Mouse (Mus musculus) midbrain, embryonic 14.5 days (tissue): ENCODE results near the gene Uba52. TPM values are rescaled to one million over a fixed set of nuclear protein-coding genes. Genes with fewer than 3 reads are reported as not detected.

Experiments used
- ATAC-seq: fragments of 200-750 bp; cut with Nextera tagmentation; 2 replicates; pipeline ENCODE4 v1.8.0; 2017; ENCODE audit warnings: moderate number of reproducible peaks, moderate library complexity; ENCODE audit not compliant: low FRiP score, low TSS enrichment
- DNase-seq: peaks from one replicate; pipeline ENCODE4 v3.0.0-alpha.2; 2015
- H3K27ac ChIP-seq: fragments of 300-500 bp; sonication (generic); replicated peaks from 2 replicates; pipeline ENCODE4 v1.5.1; 2014; ENCODE audit warnings: mild to moderate bottlenecking, low read depth, low read length, moderate library complexity
- H3K27me3 ChIP-seq: fragments of 300-500 bp; sonication (generic); 2 replicates; pipeline ENCODE4 v1.6.1; 2014; ENCODE audit warnings: low read length, control low read depth, mixed read lengths; ENCODE audit not compliant: control insufficient read depth, insufficient read depth
- H3K36me3 ChIP-seq: fragments of 300-500 bp; sonication (generic); 2 replicates; pipeline ENCODE4 v1.6.1; 2014; ENCODE audit warnings: low read length, control low read depth; ENCODE audit not compliant: control insufficient read depth, insufficient read depth
- H3K4me1 ChIP-seq: fragments of 300-500 bp; sonication (generic); 2 replicates; pipeline ENCODE4 v1.6.1; 2014; ENCODE audit warnings: mild to moderate bottlenecking, antibody characterized with exemption, low read length, control low read depth; ENCODE audit not compliant: control insufficient read depth, insufficient read depth
- H3K4me2 ChIP-seq: fragments of 300-500 bp; sonication (generic); 2 replicates; pipeline ENCODE4 v1.6.1; 2014; ENCODE audit warnings: mild to moderate bottlenecking, low read length, moderate library complexity
- H3K4me3 ChIP-seq: fragments of 300-500 bp; sonication (generic); replicated peaks from 2 replicates; pipeline ENCODE4 v1.5.1; 2014; ENCODE audit warnings: low read depth, low read length
- H3K9ac ChIP-seq: fragments of 300-500 bp; sonication (generic); replicated peaks from 2 replicates; pipeline ENCODE4 v1.6.1; 2014; ENCODE audit warnings: mild to moderate bottlenecking, low read length, moderate library complexity
- H3K9me3 ChIP-seq: fragments of 300-500 bp; sonication (generic); 2 replicates; pipeline ENCODE4 v1.6.1; 2016; ENCODE audit warnings: low read length, control low read depth, mixed read lengths; ENCODE audit not compliant: control insufficient read depth
- WGBS: fragments of 180-500 bp; shearing (Covaris S2); extraction: QIAGEN DNeasy Blood & Tissue Kit; methylation state at CpG from one replicate; pipeline ENCODE4 v1.1.7; 2014; 5-methylcytosine and 5-hydroxymethylcytosine counted together
- polyA plus RNA-seq: library from polyadenylated mRNA; unstranded; fragments of >200 nt; fragmentation: Nextera tagmentation; extraction: Ambion mirVana; gene quantifications from 2 replicates; pipeline ENCODE4 v1.2.1, GENCODE M21; 2014

The Uba52 gene
- polyA plus RNA-seq, 1 experiment from 2014 or later = 696 TPM

- peaks cover 74% of the 10 kb centered on the region for H3K27me3 ChIP-seq
- 3% methylated on average over 33 of the region's 33 CpGs for WGBS
Measured at GRCm38 (mm10) chr8:70486941-70487520, 23.6 kb downstream of the Uba52 start, which contains the start of gene Tmem59l. Gene Tmem59l (minus strand): TSS chr8:70487358.

GRCm38 (mm10) chr8:70486191-70486681, 24.4 kb downstream of the Uba52 start:
- H3K4me2 ChIP-seq = peak overlapping the region; percentile 78
- no peaks in the 10 kb centered on the region for H3K36me3 ChIP-seq
- no peaks in the 10 kb centered on the region for H3K9me3 ChIP-seq
- WGBS = 41% methylated on average over 7 of the region's 7 CpGs
- DNase-seq (no peak), ATAC-seq (no peak)
- peak overlapping the region; percentile 58 for H3K4me3 ChIP-seq
- peaks cover 66% of the 10 kb centered on the region for H3K27me3 ChIP-seq
- H3K4me1 ChIP-seq = peaks cover 20% of the 10 kb centered on the region
- no peak overlapping the region for H3K27ac ChIP-seq
- peak overlapping the region; percentile 70 for H3K9ac ChIP-seq

More at GRCm38 (mm10) chr8:70486941-70487520, 23.6 kb downstream of the Uba52 start, which contains the start of gene Tmem59l:
- Histone ChIP-seq H3K27ac (no peak within 1 kb of the TSS), H3K4me1 (peaks cover 20% of the 10 kb centered on the region), H3K9me3 (no peaks in the 10 kb centered on the region), H3K9ac (peak within 1 kb of the TSS; percentile 70), H3K36me3 (no peaks in the 10 kb centered on the region), H3K4me2 (peak within 1 kb of the TSS; percentile 78), H3K4me3 (peak within 1 kb of the TSS; percentile 58)
- DNase-seq = peak; percentile 85
- peak; percentile 75 for ATAC-seq

GRCm38 (mm10) chr8:70482943-70483342, 27.7 kb downstream of the Uba52 start:
- H3K27me3 ChIP-seq = peaks cover 48% of the 10 kb centered on the region
- peaks cover 6% of the 10 kb centered on the region; the same call in 1 of the 2 replicates for H3K4me1 ChIP-seq
- ATAC-seq = no peak
- DNase-seq = no peak
- 60% methylated on average over 2 of the region's 2 CpGs for WGBS
- H3K4me2 ChIP-seq = no peak overlapping the region
- no peaks in the 10 kb centered on the region for H3K36me3 ChIP-seq
- no peak overlapping the region for H3K4me3 ChIP-seq
- H3K27ac ChIP-seq = no peak overlapping the region
- no peak overlapping the region for H3K9ac ChIP-seq
- H3K9me3 ChIP-seq = no peaks in the 10 kb centered on the region

- no peak overlapping the region for H3K4me3 ChIP-seq
- no peak overlapping the region for H3K27ac ChIP-seq
- H3K9ac ChIP-seq = no peak overlapping the region
- ATAC-seq = no peak
- H3K36me3 ChIP-seq = no peaks in the 10 kb centered on the region
- no peak overlapping the region for H3K4me2 ChIP-seq
- DNase-seq = no peak
- no peaks in the 10 kb centered on the region for H3K9me3 ChIP-seq
- peaks cover 9% of the 10 kb centered on the region; the same call in 1 of the 2 replicates for H3K4me1 ChIP-seq
- H3K27me3 ChIP-seq = peaks cover 45% of the 10 kb centered on the region
- 90% methylated on average over 3 of the region's 3 CpGs for WGBS
Measured at GRCm38 (mm10) chr8:70481908-70482307, 28.7 kb downstream of the Uba52 start.

GRCm38 (mm10) chr8:70477269-70477982, 33.2 kb downstream of the Uba52 start:
- ATAC-seq (peak; percentile 26; the same call in 1 of the 2 replicates), DNase-seq (no peak)
- WGBS = 3% methylated on average over 21 of the region's 21 CpGs
- Histone ChIP-seq H3K4me1 (peaks cover 8% of the 10 kb centered on the region; the same call in 1 of the 2 replicates), H3K9me3 (no peaks in the 10 kb centered on the region), H3K4me3 (peak overlapping the region; percentile 53), H3K27me3 (peaks cover 15% of the 10 kb centered on the region), H3K27ac (no peak overlapping the region), H3K36me3 (no peaks in the 10 kb centered on the region), H3K9ac (no peak overlapping the region; the same call in 1 of the 2 replicates), H3K4me2 (peak overlapping the region; percentile 74)

GRCm38 (mm10) chr8:70476333-70477268, 34.0 kb downstream of the Uba52 start, which contains the start of gene Klhl26:
Gene Klhl26 (minus strand): TSS chr8:70476968.
- Histone ChIP-seq H3K4me1 (peaks cover 8% of the 10 kb centered on the region; the same call in 1 of the 2 replicates), H3K27ac (0 out of 2 replicates have a peak within 1 kb of the TSS, but pooled peaks have one; percentile 34), H3K4me2 (peak within 1 kb of the TSS; percentile 74), H3K9ac (peak within 1 kb of the TSS; percentile 73), H3K4me3 (peak within 1 kb of the TSS; percentile 53), H3K9me3 (no peaks in the 10 kb centered on the region), H3K27me3 (peaks cover 15% of the 10 kb centered on the region), H3K36me3 (no peaks in the 10 kb centered on the region)
- ATAC-seq (peak; percentile 88), DNase-seq (peak; percentile 92)
- WGBS = under 1% methylated on average over 53 of the region's 53 CpGs

- no peak overlapping the region for H3K4me3 ChIP-seq
- no peak overlapping the region for H3K9ac ChIP-seq
- no peak overlapping the region for H3K27ac ChIP-seq
- no peaks in the 10 kb centered on the region for H3K36me3 ChIP-seq
- no peak for ATAC-seq
- 94% methylated on average over 7 of the region's 7 CpGs for WGBS
- no peaks in the 10 kb centered on the region for H3K9me3 ChIP-seq
- 0 out of 2 replicates have a peak, but pooled peaks cover 2% of the 10 kb centered on the region for H3K4me1 ChIP-seq
- H3K4me2 ChIP-seq = no peak overlapping the region
- H3K27me3 ChIP-seq = no peaks in the 10 kb centered on the region
- no peak for DNase-seq
Measured at GRCm38 (mm10) chr8:70471856-70472255, 38.7 kb downstream of the Uba52 start.

- no peak overlapping the region for H3K9ac ChIP-seq
- no peak overlapping the region for H3K4me2 ChIP-seq
- H3K4me1 ChIP-seq = no peaks in the 10 kb centered on the region
- 62% methylated on average over 2 of the region's 2 CpGs for WGBS
- DNase-seq (no peak), ATAC-seq (no peak)
- H3K27me3 ChIP-seq = no peaks in the 10 kb centered on the region
- peaks cover 4% of the 10 kb centered on the region; the same call in 1 of the 2 replicates for H3K36me3 ChIP-seq
- H3K27ac ChIP-seq = no peak overlapping the region
- no peak overlapping the region for H3K4me3 ChIP-seq
- no peaks in the 10 kb centered on the region for H3K9me3 ChIP-seq
Measured at GRCm38 (mm10) chr8:70469938-70470337, 40.7 kb downstream of the Uba52 start.
